Mouse (Mus musculus): ENCODE data around the gene Ptpn3. TPM values are rescaled to one million over a fixed set of nuclear protein-coding genes. Genes with fewer than 3 reads are reported as not detected.
A peak's percentile ranks its signal among the peaks of the same experiment; 100 is the strongest.

The Ptpn3 gene
- polyA plus RNA-seq, 1 experiment = 23.5 TPM

DNA sequence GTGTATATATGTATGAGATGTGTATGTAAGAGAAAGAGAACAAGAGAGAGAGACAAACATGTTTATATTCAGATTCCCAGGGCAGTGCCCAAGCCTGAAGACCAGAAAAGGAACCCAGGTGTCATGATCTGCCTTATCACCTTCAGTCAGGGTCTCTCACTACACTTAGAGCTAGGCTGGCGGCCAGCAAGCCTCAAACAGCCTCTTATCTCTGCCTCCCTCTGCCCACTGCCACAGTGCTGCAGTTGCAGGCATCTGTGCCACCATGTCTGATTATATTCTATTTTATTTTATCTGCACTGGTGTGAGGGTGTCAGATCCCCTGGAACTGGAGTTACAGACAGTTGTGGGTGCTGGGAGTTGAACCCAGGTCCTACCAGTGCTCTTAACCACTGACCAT, 133.4 kb downstream of the Ptpn3 start:
- no peak for DNase-seq (ENCODE audit: low spot score)

DNA sequence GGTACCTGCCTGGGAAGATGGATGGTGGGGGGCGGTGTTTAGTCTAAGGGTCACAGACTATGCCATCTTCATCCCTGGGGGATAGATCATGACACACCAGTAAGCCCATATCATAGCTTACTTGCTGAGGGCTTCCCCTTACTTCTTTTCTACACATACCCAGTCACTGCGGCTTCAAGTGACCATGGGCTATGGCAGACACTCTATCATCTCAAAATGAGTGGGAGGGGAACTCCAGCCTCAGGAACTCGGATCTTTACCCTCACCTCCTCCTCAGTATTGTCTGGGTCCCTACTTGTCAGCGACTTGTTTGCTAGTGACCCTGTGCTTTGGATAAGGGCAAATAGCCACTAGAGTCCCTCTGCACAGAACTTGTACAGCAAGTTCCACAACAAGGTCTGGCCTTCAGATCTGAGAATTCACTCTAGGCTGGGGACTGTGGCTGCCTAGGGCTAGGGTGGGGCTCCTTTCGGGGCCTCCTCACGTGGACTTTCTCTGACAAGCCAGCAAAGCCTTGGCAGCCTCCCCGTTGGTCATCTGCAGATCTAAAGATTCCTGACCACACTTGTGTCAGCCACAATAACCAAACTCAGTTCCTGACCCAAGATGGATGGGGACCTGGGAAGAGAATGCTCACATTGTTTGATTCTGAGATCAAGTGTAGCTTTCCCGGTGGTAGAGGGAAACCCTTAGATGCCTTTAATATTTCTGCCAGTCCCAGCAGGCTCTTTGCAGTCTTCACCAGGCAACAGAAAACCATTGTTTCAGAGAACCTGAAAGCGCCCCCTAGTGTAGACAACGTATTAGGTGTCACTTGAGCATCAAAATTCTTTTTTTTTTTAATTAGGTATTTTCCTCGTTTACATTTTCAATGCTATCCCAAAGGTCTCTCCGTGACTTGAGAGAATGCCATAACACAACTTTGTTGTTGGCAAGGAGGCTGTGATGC, 134.4 kb downstream of the Ptpn3 start:
- peak; percentile 37 for DNase-seq (ENCODE audit: low spot score)

DNA sequence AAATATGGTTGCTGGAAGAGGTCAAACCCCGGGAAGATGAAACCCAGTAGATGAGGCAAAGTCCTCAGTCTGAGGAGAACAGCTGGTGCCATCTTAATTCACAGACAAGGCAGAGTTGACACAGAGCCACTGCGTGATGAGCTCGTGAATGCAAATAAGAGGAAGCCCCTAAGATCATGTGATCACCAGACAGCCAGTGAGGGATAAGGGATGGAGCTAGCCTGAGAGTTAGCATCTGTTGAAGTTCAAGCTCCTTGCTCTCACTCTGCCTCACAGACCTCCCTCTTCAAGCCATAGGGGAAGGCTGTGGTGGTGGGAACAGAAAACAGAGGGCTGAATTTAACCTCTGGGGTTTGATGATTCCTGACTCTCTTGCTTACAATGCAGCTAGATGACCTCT, 136.0 kb downstream of the Ptpn3 start:
- DNase-seq (ENCODE audit: low spot score) = no peak

DNA sequence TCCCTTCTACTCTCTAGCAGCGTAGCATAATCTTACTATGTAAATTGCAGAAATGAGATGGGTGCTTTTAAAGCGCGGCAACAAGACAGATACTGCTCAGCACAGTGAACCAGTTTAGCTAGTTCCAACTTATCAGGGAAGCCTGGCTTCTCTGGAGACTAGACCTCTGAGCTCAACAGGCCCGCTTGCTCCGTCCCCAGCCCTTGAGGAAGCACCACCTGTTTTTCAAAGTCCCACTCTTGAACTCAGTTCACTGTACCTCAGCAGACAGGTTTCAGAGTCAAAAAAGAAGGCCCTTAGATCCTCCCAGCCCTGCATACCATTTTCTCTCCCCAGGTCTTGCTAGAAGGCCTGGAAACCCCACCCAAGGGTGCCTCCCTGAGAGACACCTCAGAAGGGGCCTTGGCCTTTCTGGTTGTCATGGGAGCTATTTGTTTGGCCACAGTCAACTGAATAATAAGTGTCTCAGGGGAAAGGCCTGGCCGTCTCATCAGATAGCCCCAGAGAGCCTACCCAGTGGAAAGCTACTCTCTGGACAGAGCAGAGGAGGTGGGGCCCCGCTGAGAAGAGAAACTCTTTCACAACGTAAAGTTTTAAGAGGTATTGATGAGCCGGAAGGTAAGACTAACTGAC, 136.9 kb downstream of the Ptpn3 start:
- no peak for DNase-seq (ENCODE audit: low spot score)

DNA sequence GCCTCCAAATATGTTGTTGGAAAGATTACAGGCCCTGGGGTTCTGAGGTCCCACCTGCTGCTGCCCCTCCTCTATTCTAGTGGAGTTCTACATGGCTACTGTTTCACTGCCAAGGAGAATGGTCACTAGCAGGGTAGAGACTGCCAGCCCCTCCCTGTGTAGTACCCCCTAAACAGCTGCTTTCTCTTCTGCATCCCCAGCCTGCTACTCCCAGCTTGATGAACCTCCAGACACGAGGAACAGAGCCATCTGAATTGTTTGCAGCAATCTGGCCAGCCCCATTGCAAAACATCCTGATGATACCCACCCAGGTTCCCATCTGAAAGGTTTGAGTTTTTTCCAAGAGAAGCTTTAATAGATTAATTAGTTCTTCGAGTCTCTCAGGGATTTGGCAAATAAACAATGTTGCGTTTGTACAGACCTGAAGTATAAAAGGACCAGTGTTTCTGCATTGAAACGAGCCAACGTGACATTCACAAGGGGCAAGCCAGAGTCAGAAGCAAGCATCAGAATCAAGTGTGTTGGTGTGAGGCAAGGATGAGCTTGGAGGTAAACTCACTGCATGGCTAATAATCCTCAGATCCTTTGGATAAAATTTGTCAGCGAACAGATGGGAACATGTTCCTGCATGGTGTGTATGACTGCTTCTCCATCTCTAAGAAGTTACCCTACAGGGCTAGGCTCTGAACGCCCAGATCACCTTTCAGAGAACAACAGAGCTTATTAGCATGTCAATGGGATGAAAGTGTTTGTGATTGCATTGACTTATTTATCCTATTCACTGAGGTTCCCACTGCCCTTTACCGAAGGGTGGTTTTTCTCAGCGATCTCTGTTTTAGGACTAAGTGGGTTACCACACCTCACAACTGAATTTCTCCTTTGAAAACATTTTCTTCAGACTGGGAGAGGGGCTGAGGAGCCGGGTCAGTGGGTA, 138.6 kb downstream of the Ptpn3 start:
- DNase-seq (ENCODE audit: low spot score) = no peak

DNA sequence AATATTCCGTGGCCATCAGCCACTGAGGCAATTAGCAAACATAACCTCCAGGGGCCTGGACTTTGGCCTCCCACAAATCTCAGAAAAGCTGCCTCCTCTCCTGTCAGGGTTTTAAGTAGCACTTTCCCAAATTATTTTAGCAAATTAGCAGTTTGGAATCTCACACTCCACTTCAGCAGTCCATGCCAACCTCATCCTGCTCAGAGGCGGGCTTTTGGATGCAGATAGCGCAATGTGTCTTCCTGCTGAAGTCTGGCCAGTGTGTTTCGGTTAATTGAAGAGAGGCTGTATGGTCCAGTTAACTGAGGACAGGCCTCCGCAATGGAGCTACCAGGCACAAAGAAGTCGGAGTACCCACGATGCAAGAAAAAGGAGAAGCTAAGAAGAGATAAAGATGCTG, 141.1 kb downstream of the Ptpn3 start:
- no peak for DNase-seq (ENCODE audit: low spot score)

DNA sequence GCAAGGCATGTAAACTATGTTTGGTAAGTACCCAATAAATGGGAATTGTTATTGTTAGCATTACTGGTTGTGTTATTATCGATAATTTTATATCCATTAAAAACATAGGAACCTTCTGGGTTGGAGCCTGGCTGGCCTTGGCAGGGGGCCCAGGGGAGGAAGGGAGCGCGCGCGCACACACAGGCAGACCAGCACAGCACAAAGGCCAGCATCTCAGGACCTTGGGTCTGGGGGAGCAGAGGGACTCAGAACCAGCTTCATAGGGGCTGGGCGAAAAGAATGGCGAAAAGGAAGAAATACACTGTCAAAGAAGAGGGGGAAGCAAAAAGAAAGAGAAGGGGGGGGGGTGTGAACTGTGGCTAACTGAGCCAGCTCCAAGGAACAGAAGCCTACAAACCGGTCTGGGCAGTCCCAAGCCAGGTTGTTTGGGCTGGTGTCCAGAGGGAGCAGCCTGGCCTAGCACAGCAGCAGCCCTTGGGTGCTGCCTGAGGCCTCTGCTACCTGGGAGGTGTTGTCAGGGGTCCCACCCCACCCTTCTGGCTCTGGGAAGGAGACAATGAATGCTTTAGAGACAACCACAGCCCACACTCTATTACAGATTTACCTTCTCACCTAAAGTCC, 145.0 kb downstream of the Ptpn3 start:
- DNase-seq (ENCODE audit: low spot score) = peak; percentile 39

DNA sequence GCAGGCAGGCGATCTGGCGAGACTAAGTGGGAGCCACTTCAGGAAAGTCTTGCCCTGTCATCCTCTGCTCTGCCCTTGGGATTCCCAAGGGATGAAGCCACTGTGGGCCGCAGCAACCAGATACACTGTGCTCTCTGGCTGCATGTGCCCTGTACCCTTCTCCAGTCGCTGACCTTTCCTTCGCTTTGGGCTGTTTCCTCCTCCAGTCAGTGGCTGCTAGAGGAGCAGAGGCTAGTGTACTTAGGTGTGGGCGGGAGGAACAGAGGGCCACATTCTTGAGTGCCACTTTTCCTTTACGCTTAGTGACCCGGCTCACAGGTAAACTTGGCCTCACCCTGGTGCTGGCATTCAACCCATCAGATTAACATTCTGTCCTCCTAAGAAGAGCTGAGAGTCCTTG, 147.8 kb downstream of the Ptpn3 start:
- no peak for DNase-seq (ENCODE audit: low spot score)

DNA sequence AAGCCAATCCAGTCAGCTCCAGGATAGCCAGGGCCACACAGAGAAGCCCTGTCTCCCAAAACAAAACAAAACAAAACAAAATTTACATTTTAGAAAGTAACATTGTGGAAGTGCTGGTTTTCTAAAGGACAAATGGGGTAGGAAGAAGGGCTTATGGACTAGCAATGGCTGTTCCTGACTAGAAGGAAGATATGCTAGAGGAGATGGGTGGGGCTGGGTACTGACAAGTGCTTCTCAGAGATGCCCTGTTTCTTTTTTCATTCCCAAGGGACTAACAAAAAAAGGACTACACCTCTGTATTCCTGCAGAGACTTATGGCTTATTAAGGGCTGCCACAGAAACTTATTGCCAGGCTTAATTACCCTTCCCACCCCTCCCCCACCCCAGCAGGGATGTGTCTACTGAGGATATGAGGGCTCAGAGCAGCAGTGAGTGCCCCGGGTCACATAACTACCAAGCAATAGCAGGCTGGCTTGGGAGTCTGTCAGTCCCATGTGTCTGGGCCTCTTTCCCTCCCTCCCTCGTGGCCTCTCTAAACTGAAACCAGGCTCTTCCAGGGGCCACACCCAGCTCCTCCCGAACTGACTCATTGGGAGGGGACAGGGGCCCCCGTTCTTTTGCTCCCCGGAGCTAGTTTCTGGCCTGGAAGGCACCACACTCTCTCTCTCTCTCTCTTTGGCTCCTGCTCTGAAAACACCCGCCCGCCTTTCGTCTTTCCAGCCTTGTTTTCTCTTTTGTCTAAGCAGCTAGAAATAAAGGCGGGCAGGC, 148.4 kb downstream of the Ptpn3 start:
- DNase-seq (ENCODE audit: low spot score) = no peak

DNA sequence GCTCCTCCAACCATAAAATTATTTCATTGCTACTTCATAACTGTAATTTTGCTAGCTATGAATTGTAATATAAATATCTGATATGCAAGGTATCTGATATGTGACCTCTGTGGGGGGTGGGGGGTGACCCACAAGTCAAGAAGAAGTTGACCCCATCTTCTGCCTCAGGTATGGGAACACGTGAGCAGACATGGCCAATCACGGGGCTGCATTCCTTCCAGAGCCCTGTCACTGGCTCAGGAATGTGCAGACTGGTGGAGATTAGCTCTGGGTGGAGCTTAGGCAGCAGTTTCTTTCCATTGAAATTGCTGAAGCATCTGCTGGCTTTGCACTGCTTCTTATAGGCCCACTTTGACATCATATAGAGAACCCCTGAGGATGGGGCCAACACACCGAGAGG, 153.5 kb downstream of the Ptpn3 start:
- no peak for DNase-seq (ENCODE audit: low spot score)

DNA sequence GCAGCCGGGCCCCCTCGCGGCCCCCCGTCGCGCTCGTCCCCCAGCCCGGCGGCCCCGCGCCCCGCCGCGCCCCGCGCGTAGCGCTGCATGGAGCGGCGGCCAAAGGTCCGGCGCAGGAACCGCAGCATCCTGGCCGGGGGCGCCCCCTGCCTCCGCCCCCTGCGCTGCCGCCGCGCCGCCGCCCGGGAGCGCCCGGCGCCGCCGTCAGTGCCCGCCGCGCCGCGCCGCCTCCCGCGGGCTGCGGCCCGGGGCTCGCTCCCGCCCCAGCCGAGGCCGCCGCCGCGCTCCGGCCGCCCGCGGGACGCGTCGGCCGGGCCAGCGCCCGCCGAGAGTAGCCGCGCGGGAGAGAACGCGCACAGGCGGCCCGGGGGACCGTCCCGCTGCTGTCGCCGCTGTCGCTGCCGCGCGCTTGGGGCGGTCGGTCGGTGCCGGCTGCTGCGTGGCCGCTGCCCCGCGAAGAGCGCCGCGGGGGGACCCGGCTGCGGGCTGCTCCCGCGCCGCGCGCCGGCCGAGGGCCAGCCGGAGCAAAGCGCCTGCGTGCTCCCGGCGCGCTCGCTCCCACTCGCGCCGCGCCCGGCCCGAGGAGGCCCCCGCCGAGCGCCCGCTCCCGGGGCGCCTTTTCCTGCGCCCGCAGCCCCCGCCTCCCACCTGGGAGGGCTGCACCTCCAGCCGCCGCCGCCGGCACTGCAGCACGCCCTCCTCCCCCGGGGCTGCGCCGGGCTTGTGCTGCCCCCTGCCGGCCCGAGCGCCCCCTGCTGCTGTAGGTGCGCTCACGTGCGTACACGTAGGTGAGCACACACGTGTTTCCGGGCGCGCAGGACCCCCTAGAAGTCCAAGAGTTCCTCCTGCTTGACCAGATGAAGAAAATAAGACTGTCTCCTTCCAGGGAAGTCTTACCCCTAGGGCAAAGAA, 158.4 kb downstream of the Ptpn3 start, which contains the start of gene Epb41l4b:
Gene Epb41l4b (minus strand): TSS at position 412 of the 912 bp plus-strand sequence.
- peak; percentile 82 for DNase-seq (ENCODE audit: low spot score)

DNA sequence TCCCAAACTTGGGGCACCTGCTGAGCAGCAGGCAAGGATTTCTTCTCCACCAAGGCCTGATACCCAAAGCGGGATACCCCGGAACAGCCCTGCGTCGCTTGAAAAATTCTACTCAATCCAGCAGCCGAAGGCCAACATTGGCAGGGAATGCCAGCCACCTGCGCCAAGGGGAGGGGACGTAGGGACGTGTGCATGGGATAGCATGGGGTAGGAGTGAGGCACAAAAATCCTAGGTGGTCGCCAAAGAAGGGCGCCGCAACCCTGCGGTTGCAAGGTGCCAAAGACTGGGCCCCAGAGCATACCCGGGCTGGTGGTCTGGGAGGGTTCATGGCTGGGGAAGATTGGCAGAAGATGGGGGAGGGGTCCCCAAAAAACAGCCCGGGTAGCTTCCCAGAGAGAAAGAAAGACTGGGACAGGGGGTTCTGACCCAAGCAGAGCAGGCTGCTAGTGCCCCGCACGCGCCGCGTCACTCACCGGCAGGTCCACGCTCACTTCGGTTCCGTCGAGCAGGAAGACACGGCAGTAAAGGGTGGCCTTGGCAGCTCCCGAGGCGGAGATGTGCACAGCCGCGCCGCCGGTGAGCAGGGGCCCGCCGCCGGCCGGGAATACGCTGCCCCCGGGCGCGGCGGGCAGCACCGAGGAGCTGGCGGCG, 159.1 kb downstream of the Ptpn3 start:
- no peak for DNase-seq (ENCODE audit: low spot score)

DNA sequence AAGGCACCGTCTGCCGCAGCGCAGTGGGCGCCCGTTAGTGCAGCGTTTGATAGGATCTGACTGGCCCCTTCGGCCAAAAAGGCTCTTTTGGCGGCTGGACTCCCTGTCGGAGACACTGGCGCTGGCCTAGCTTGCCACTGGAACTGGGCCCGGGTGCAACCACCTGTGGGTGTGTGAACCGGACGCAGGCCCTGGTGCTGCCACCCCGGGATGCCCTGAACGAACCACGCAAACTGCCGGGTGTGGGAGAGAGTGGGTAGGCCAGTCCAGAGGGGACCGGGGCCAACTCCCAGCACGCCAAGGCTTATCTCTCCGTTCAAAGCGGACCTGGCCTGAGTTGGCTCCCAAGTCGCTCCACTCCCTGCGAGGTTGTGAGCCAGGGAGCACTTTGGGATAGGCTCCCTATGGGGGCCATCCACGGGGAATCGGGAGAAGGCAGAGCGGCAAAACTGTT, 159.7 kb downstream of the Ptpn3 start:
- no peak for DNase-seq (ENCODE audit: low spot score)

DNA sequence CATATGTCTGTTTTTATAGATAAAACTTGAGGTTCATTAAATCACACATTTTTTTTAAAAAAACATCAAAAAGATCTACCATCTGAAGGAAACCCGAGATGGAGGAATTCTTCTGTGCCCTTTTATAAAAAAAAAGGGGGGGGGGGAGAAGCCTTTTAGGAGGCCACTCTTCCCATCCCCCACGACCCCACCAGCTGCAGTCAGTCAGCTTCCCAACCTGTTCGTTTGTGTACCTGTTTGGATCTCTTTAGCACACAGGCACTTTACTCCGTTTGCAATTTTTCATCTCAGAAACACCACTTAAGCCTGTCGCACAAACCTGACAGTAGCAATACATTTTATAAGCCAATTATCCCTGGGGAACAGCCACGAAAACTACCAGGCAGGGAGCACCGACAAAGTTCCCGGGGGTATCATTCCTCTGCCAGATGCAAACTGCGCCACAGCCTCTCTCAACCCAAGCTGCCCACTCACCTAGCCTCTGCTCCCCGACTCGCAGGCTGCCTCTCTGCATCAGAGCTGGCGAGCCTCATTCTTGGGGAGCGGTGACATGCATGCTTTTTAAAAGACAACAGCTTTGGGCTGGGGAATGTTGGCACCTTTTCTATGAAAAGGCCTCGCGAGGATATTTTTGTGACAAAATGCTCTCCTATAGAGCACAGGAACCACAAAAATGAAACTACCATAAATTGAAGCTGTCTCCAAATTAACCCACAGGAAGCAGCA, 160.5 kb downstream of the Ptpn3 start:
- DNase-seq (ENCODE audit: low spot score) = no peak
